Mouse (Mus musculus) liver, postnatal 0 days (tissue): ENCODE results near the gene Gm10188. TPM values are rescaled to one million over a fixed set of nuclear protein-coding genes. Genes with fewer than 3 reads are reported as not detected.

ENCODE experiments used
- ATAC-seq: fragments of 200-750 bp; cut with Nextera tagmentation; 2 replicates; pipeline ENCODE4 v1.8.0; 2017; ENCODE audit warnings: mild to moderate bottlenecking, moderate library complexity
- DNase-seq: peaks from one replicate; pipeline ENCODE4 v3.0.0-alpha.2; 2016
- H3K27ac ChIP-seq: fragments of 300-500 bp; sonication (generic); 2 replicates; pipeline ENCODE4 v1.5.1; 2014; ENCODE audit warnings: antibody characterized with exemption, moderate library complexity, mild to moderate bottlenecking, low read depth
- H3K27me3 ChIP-seq: fragments of 300-500 bp; sonication (generic); 2 replicates; pipeline ENCODE4 v1.6.1; 2014; ENCODE audit warnings: low read length, control low read depth, mixed read lengths; ENCODE audit not compliant: insufficient read depth
- H3K36me3 ChIP-seq: fragments of 300-500 bp; sonication (generic); replicated peaks from 2 replicates; pipeline ENCODE4 v1.6.1; 2014; ENCODE audit warnings: mild to moderate bottlenecking, control low read depth, low read length, moderate library complexity, mixed read lengths; ENCODE audit not compliant: insufficient read depth
- H3K4me1 ChIP-seq: fragments of 300-500 bp; sonication (generic); 2 replicates; pipeline ENCODE4 v1.6.1; 2014; ENCODE audit warnings: antibody characterized with exemption, mild to moderate bottlenecking, control low read depth; ENCODE audit not compliant: insufficient read depth
- H3K4me2 ChIP-seq: fragments of 300-500 bp; sonication (generic); 2 replicates; pipeline ENCODE4 v1.6.1; 2014; ENCODE audit warnings: low read depth, mild to moderate bottlenecking, low read length, moderate library complexity, mixed read lengths
- H3K4me3 ChIP-seq: fragments of 300-500 bp; sonication (generic); 2 replicates; pipeline ENCODE4 v1.5.1; 2014; ENCODE audit warnings: low read depth, low read length
- H3K9ac ChIP-seq: fragments of 300-500 bp; sonication (generic); replicated peaks from 2 replicates; pipeline ENCODE4 v1.6.1; 2014; ENCODE audit warnings: mild to moderate bottlenecking, moderate library complexity
- H3K9me3 ChIP-seq: fragments of 300-500 bp; sonication (generic); 2 replicates; pipeline ENCODE4 v1.6.1; 2016; ENCODE audit warnings: mild to moderate bottlenecking, control low read depth, low read length, mixed read lengths
- CTCF ChIP-seq: sonication (generic); IDR thresholded peaks from 2 replicates; pipeline ENCODE4 v1.5.1; 2016; ENCODE audit warnings: antibody characterized with exemption, low read depth
- EP300 ChIP-seq: IDR thresholded peaks from 2 replicates; pipeline ENCODE4 v1.6.1; 2016; ENCODE audit warnings: antibody characterized with exemption, low read depth, mild to moderate bottlenecking
- WGBS: fragments of 180-500 bp; shearing (Covaris S2); extraction: QIAGEN DNeasy Blood & Tissue Kit; methylation state at CpG from one replicate; pipeline ENCODE4 v1.1.7; 2014; ENCODE audit not compliant: insufficient replicate concordance; 5-methylcytosine and 5-hydroxymethylcytosine counted together
- polyA plus RNA-seq: library from polyadenylated mRNA; unstranded; fragments of >200 nt; fragmentation: Nextera tagmentation; extraction: Ambion mirVana; gene quantifications from 2 replicates; pipeline ENCODE4 v1.2.1, GENCODE M21; 2015

Gm10188 gene
- polyA plus RNA-seq, 1 experiment from 2014 or later, result not detected

DNA sequence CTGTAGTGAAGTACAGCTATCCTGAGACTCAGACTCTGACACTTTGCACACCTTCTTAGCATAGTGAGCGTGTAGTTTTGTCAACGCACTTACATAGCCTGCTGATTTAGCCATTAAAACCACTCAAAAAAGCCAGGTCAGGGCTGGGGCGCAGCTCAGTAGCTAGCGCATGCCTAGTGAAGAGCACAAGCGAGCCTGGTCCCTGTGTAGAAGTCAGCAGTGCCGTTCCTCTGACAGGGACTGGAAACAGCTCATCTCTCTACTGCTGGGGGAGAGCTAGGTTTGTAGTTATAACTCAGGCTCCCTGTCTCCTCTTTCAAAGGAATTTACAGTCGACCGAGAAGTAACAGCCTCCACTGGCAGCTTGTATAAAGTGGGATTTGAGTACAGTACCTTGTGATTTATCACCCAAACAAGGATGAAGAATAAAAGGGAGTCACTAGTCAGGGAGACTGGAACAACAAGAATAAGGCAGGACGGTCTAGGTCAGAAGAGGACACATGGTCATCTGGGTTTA lies 5.2 kb upstream of the Gm10188 start:
- H3K4me1 ChIP-seq, result no peaks in the 10 kb centered on the region
- H3K27ac ChIP-seq, result no peak overlapping the region
- ATAC-seq, result no peak
- H3K9ac ChIP-seq, result no peak overlapping the region
- no peak for TF ChIP-seq CTCF
- no peak for TF ChIP-seq EP300
- no peak overlapping the region for H3K4me3 ChIP-seq
- DNase-seq, result peak; percentile 7
- no peaks in the 10 kb centered on the region for H3K9me3 ChIP-seq
- WGBS, result 58% methylated on average over 9 of the region's 9 CpGs
- H3K36me3 ChIP-seq, result no peaks in the 10 kb centered on the region
- H3K4me2 ChIP-seq, result no peak overlapping the region
- H3K27me3 ChIP-seq, result 0 out of 2 replicates have a peak, but pooled peaks cover 9% of the 10 kb centered on the region

DNA sequence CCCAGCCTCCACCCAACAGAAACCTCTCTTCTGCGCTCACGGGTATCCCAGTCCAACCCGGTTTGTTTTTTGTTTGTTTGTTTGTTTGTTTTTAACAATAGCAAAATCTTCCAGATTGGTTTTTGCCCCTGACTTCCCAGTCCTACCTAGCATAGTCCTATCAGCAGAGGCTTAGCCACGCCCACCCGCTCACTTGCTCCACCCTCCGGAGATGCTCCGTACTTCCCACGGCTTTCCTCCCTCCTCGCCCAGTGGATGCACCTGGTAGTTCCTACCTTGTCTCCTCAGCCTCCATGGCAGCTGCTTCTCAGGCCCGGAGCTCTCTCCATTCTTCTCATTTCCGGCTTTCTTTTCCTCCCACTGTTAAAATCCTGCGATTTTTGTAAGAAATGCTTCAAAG lies 4.0 kb upstream of the Gm10188 start:
- ATAC-seq (no peak), DNase-seq (peak; percentile 54)
- H3K4me3 ChIP-seq, result no peak overlapping the region
- H3K9me3 ChIP-seq, result no peaks in the 10 kb centered on the region
- no peak overlapping the region for H3K27ac ChIP-seq
- 0 out of 2 replicates have a peak, but pooled peaks cover 9% of the 10 kb centered on the region for H3K27me3 ChIP-seq
- H3K9ac ChIP-seq, result no peak overlapping the region
- no peaks in the 10 kb centered on the region for H3K36me3 ChIP-seq
- no peak overlapping the region for H3K4me2 ChIP-seq
- WGBS, result 17% methylated on average over 12 of the region's 12 CpGs
- no peak for TF ChIP-seq EP300
- TF ChIP-seq CTCF, result no peak
- no peaks in the 10 kb centered on the region for H3K4me1 ChIP-seq

DNA sequence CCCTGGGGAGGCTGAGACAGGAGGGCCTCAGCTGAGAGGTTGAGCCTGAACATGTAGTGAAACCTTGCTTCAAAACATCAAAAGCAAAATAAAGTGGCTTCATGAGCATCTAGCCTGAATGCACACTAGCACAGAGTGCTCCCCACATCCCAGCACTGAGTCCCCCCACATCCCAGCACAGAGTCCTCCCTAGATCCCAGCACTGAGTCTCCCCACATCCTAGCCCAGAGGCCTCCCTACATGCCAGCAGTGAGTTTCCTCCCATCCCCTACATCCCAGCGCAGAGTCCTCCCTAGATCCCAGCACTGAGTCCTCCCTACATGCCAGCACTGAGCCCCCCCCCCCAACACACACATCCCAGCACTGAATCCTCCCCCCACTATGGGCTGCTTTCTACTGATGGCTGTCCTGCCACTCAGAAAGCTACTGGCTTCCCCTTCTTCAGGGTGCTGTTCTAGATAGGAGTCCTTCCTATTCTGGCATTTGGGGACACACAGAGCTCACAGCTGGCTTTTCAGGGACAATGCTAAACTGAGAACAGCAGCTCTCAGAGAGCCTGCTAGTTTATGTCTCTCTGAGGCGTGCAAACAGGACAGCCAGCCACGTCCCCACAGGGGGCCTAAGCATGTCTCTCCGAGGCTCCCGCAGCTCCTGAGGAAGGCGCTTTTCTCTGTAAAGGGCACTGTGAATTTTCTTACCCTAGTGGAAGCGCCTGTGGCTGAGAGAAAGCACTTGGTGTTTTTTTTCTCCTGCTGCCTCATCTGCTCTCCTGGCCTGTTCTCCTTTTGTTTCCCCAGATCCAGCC lies 2.1 kb upstream of the Gm10188 start:
- no peak overlapping the region for H3K4me3 ChIP-seq
- TF ChIP-seq CTCF (no peak), EP300 (no peak)
- ATAC-seq (no peak), DNase-seq (no peak)
- H3K4me1 ChIP-seq, result no peaks in the 10 kb centered on the region
- H3K36me3 ChIP-seq, result no peaks in the 10 kb centered on the region
- no peak overlapping the region for H3K9ac ChIP-seq
- 58% methylated on average over 7 of the region's 7 CpGs for WGBS
- H3K27ac ChIP-seq, result no peak overlapping the region
- H3K4me2 ChIP-seq, result no peak overlapping the region
- 0 out of 2 replicates have a peak, but pooled peaks cover 9% of the 10 kb centered on the region for H3K27me3 ChIP-seq
- H3K9me3 ChIP-seq, result no peaks in the 10 kb centered on the region

DNA sequence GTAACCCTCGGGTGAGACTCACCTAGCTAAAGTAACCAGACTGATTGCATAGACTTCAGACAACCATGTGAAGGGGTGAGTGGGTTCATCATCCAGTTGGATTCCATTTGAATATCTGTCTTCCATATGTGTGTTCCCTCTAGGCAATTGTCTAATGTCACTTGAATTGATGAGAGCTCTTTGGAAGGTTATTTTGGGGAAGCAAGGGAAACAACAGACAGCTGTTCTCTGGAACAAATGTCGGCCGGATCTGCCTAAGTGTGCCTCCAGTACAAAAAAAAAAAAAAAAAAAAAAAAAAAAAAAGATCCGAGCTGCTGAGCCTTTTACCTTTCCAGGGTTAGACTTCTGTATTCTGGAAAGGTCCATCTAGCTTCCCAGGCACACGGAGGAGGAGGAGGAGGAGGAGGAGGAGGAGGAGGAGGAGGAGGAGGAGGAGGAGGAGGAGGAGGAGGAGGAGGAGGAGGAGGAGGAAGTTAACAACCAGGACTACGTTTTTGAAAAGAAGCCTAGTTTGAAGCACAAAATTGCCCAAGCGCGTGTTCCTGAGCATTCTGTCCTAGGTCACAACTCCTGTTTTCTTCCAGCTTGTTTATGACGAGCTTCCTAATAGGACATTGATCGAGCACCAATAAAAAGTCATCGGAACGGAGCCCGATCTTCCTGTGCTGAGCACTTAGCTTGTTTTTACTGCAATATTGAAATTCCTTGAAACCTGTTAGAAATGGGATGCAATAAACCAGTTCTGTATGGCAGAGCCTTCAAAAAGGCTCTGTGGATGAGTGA lies 3.1 kb downstream of the Gm10188 start:
- no peak for TF ChIP-seq EP300
- no peak for TF ChIP-seq CTCF
- DNase-seq (no peak), ATAC-seq (no peak)
- no peak overlapping the region for H3K27ac ChIP-seq
- 73% methylated on average over 13 of the region's 13 CpGs for WGBS
- no peaks in the 10 kb centered on the region for H3K9me3 ChIP-seq
- H3K36me3 ChIP-seq, result no peaks in the 10 kb centered on the region
- H3K27me3 ChIP-seq, result peaks cover 4% of the 10 kb centered on the region; the same call in 1 of the 2 replicates
- H3K4me1 ChIP-seq, result no peaks in the 10 kb centered on the region
- no peak overlapping the region for H3K9ac ChIP-seq
- no peak overlapping the region for H3K4me3 ChIP-seq
- no peak overlapping the region for H3K4me2 ChIP-seq

DNA sequence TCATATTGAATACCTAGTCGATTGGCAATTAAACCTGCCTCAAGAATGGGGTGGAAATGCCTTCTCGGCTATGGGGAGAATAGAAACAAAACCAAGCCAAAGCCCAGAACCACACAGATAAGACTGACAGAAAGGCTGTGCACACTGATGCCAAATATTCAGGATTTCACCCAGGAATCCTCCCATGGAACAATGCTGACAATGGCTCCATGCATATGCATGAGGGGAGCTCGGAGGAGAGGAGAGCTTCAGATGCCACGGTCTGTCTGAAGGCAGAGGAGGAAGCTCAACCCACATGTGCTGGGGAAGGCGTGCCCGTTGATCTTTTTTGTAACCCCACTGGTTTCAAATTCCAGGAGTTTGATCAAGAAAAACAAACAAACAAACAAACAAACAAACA lies 7.4 kb downstream of the Gm10188 start:
- DNase-seq (no peak), ATAC-seq (no peak)
- H3K9ac ChIP-seq, result no peak overlapping the region
- no peaks in the 10 kb centered on the region for H3K36me3 ChIP-seq
- H3K27ac ChIP-seq, result no peak overlapping the region
- H3K4me1 ChIP-seq, result no peaks in the 10 kb centered on the region
- no peak overlapping the region for H3K4me2 ChIP-seq
- no peak overlapping the region for H3K4me3 ChIP-seq
- WGBS, result 30% methylated on average over 6 of the region's 6 CpGs
- peaks cover 5% of the 10 kb centered on the region; the same call in 1 of the 2 replicates for H3K27me3 ChIP-seq
- TF ChIP-seq CTCF (no peak), EP300 (no peak)
- H3K9me3 ChIP-seq, result no peaks in the 10 kb centered on the region

DNA sequence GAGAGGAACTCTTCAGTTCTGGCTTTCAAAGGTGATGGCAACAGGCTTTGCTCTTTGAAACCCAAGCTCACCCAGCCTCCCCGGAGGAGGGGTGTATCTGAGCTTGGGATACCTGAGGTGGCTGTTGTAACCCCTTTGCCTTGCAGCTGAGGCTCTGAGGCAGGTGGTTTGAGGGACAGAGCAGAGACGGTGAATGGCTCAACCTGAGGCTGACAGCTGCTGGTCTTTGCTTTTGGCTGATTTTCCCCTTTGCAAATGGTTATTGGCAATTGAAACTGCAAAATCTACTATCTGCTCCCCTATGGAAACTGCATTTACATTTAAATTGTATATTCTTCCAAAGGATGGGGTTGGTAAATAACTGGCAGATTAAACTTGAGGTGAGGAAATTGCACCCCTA lies 7.9 kb downstream of the Gm10188 start:
- Histone ChIP-seq H3K4me1 (no peaks in the 10 kb centered on the region), H3K36me3 (no peaks in the 10 kb centered on the region), H3K4me2 (no peak overlapping the region), H3K4me3 (no peak overlapping the region), H3K9me3 (no peaks in the 10 kb centered on the region), H3K27me3 (peaks cover 5% of the 10 kb centered on the region; the same call in 1 of the 2 replicates), H3K9ac (no peak overlapping the region), H3K27ac (no peak overlapping the region)
- WGBS, result 40% methylated on average over 2 of the region's 2 CpGs
- no peak for ATAC-seq
- TF ChIP-seq CTCF (no peak), EP300 (no peak)
- no peak for DNase-seq
